Mouse (Mus musculus): ENCODE measurements around the gene Map3k12.

Map3k12 gene

DNA sequence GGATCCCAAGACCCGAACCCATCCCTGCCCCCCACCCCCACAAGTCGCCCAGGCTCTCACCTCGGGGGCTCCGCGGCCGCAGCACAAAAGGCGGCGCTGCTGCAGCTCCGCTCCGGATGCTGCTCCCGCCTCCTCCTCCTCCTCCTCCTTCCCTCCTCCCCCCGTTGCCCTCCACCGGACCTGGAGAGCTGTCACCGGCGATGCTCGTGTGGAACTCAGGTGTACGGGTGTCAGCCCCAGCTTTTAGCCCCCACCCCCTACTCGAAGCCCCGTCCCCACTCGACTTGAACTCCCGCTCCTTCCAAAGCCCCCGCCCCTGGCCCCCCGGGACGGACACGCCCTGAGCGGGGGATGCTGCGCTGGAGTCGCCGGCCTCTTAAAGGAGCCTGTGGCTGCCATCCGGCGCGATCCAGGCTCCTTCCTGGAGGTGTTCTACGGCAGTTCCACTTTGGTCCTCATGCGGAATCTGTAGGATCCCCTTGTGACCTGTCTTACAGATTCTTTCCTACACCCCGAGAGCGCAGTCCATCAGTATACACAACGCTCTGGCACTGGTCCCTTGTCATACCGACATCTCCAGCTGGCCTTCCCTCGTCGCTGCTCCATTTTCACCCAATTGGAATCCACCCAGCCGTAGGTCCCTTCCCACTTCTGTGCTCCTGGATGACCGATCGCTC lies at the start of gene Map3k12:
Gene Map3k12, minus strand, starts transcription at position 337 of the 677 bp plus-strand sequence.
- DNase-seq (ENCODE audit: low read depth, low spot score) = peak; percentile 42

DNA sequence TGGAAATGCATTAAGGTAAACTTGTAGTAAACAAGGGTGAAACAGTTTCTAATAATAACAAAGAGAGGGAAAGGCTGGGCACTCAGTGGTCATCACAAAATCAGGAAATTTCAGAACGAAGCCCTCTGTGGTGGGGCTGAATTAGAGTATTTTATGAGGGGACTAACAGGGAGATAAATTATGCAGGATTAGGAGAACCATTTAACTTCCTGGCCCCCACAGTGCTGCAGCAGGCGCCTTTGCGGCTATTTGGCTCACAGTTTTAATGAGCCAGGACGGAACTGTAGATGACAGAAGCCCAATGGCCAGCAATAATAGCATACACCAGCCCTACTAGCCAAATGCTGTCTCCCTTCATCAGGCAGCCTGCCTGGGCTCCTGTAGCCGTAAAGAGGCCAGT lies 46.8 kb upstream of the Map3k12 start:
- no peak for DNase-seq (ENCODE audit: low read depth, low spot score)

DNA sequence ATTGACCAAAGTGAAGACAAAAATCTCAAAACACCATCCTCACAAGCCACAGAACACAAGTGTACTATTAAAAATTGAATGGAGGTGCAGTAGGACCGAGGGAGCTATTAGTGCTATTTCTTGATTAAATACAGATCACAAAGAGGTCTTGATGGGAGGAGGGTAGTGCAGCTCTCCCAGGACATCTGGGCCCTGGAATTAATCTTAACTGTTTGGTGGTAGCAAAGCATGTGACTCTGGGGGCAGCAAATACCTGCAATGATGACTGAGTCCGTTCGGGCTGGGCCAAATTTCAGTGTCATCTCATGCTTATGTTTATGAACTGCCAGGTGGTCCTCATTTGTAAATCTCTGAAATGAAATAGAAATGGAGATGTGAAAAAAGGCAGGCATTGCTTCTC lies 46.2 kb upstream of the Map3k12 start:
- DNase-seq (ENCODE audit: low read depth, low spot score) = no peak

DNA sequence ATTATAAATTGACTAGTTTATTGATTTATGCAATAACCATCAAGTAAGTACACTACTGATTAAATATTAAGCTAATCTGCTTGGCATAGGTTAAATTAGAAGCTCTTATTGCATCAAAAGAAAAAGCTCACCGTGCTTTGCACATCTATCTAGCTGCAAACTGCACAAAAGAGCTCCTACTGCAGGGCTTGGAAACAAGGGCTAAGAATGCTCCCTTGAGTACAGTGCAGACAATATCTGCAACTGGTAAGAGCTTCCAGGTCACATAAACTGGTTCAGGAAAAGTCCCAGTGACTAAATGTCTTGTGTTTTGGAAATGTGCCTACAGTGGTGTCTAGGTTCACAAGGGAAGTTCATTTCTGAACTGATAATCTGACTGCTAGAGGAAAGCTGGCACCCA lies 45.6 kb upstream of the Map3k12 start:
- no peak for DNase-seq (ENCODE audit: low read depth, low spot score)

DNA sequence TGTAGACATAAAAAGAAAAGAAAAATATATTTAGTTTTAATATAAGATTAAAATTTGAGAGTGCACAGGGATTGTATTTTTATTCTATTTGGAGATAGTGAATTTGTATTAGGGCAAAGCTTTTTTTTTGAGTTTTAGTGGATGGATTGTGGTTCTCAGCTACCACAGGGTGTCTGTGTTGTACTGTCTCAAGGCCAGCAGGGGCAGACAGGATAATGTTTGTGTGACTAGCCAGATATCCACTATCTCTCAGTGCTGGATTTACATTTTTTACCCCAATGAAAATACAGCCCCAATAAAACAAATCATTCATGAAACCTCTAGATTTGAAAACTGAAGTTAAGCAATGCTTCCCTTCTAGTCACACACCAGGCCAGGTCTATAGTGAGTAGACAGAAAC lies 40.7 kb upstream of the Map3k12 start:
- DNase-seq (ENCODE audit: low read depth, low spot score) = no peak

DNA sequence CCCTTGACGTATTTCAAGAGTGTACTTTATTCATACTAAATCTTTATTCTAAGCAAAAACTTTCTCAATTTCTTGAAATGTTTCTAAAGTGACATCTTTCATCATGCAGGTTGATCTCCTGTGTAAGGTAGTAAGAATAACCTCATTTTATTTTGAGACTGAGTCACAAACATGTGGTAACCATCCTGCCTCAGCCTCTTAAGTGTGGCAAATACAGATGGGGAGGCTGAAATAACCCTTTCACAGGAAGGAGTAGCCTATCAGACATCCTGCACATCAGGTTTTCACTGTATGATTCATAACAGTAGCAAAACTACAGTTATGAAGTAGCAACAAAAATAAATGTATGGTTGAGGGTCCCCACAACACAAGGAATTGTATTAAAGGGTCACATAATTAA lies 38.7 kb upstream of the Map3k12 start:
- no peak for DNase-seq (ENCODE audit: low read depth, low spot score)

DNA sequence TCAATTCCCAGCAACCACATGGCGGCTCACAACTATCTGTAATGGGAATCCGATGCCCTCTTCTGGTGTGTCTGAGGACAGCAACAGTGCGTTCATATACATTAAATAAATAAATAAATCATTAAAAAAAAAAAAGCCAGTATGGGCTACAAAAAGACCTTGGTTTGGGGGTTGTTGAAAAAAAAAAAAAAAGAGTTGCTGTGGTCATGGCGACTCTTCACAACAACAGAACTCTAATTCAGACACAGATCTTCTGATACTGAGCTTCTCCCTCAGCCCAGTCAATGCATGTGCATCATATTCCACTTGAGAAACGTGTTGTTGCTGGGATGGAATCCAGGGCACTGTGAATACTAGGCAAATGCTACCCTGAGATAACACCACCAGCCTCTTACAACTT lies 35.7 kb upstream of the Map3k12 start:
- DNase-seq (ENCODE audit: low read depth, low spot score) = no peak

DNA sequence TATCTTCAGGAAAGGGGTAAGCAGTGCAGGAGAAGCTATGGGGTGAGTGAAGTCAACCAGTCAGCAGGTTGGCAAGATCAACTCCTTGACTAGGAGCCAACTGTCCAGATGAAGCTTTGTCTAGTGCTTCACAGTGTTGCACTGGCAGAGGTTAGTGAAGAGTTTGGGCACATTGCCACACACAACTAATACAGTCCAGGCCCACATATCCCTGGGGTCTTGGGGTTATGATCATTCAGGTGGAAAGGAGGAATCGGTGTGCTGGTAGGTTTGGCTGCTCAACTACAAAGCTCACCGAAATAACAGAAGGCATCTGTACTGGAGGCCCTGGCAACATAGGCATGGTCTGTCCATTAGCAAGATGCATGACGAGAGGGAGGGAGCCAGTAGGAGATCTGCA lies 30.6 kb upstream of the Map3k12 start:
- no peak for DNase-seq (ENCODE audit: low read depth, low spot score)

DNA sequence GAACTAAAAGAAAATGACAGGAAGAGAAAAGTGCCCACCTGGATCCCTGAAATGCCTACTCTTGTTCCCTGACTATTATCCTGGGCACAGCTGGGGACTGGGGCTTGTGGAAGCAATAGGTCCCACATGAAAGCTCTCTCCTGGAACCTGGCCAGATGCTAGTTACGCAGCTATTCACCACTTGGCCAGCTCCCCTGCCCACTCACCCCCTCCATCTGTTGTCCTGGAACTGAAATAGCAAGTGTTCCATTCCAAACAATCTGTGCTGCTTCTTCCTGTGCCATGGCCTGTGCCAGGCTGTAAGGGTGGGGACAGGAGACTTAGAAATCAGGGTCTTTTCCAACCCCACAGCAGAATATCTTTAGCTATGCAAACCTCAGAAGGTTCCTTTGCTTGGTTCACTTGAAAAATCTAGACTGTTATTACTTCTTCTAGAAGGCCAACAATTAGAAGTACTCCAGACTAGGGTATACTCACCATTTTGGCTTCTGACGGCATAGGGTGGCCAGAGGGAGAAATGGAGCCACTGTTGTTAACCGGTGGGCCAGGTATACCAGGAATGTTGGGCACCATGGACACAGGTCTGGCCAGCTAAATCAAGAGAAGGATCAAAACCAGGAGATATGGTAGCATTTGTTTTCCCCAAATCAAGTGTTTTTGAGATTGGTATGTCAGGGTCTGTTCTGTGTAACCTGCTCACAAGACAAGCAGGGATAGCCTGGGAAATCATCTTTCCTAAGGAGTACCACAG lies 30.0 kb upstream of the Map3k12 start:
- peak; percentile 43 for DNase-seq (ENCODE audit: low read depth, low spot score)

DNA sequence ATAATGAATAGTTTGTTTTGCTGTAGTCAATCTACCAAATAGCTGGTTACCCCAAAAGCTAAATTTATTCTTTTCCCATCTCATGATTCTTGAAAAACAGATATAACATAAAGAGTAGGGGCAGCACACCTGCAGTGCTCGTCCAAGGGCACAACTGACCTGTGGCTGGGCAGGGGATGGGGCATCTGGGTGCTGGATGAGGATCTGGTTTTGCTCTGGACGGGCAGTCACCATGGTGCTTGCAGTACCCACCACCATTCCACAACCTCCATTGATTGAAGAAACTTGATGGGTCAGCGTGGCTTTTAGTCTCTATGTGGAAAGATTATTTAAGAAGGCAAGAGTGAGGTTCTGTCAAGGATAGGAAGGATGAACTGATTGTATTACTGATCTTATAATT lies 29.4 kb upstream of the Map3k12 start:
- DNase-seq (ENCODE audit: low read depth, low spot score) = no peak

DNA sequence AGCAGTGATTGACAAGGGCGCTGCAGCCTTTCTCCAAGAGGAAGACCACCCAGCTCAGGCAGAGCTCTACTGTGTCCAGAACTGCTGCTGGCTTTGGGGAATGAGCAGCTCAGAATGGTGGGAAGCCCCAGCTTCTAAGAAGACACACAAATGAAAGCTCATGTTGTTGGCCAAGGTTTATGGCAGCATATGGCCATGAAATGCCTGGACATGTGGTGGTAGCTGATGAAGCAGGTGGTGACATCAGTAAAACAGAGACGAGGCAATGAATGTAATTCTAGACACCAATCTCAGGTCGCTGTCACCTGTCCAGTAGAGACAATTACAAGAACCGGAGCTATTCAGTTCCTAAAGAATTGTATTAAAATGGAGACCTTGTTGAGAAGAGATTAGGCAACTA lies 27.9 kb upstream of the Map3k12 start:
- no peak for DNase-seq (ENCODE audit: low read depth, low spot score)

DNA sequence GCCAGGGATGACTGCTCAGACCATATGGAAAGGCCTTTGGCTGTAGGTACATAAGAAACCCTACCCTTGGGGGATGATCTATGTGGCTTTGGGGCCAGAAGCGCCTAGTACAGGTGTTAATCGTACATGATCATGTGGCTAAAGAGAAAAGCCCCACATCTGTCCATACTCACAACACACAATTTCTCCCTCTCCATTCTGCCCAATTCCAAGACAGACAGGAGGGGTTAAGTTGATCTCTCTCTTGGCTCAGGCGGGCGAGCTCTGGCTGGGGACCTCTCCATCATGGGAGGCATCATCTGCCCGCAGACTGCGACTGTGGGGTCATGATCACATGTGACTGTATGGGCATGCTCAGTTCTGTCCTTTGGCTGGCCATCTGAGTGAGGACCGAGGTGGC lies 17.1 kb upstream of the Map3k12 start:
- no peak for DNase-seq (ENCODE audit: low read depth, low spot score)

DNA sequence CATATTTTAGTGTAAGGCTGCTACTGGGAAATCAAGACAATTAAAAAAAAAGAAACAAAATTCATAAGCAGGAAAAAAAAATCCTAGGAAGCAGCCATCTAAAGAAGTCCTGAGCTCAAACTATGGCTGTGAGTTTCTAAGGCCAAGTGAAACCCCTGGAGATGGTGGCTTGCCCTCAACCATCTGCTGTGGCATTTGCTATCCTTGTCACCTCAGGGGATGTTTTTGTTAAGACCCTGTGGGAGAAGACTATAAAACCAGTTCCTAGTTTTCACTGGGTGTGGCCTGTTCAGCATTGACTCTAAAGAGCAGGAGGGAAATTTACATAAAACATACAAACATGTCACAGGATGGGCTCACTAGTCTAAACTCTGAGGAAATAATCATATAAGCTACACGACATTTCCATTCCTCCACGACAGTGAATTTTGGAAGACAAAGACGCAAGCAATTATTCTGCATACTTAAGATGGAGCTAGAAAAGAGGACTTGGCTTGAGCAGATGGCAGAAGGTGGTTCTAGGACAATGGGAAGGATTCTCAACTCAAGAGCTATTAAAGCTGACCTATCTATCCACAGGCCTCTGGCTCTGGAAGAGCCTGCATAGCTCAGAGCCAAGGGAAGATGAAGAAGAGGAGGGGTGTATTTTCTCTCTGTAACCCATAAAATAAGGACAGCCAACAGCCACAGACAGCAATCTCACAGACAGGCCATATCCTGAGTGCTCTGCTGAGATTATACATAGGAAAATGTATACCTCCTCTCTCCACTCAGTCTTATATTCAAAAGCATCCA lies 15.4 kb upstream of the Map3k12 start:
- DNase-seq (ENCODE audit: low read depth, low spot score) = no peak

DNA sequence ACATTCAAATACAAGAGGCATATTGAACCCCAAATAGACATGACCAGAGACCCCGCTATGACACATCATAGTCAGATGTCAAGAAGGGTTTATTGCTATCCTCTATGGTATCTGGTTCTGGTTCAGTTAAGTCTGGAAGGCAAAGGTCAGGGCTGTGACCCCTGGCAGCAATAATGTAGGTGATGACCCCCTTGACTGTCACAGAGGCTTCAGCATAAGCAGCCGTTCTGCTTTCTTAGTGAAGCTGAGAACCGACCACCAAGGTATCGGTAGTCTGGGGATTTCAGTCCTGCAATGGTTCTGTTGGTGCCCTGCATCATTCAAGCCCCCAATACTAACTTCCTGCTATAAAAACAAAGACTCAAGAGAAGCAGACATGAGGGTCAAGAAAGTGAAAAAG lies 14.7 kb upstream of the Map3k12 start:
- DNase-seq (ENCODE audit: low read depth, low spot score) = no peak

DNA sequence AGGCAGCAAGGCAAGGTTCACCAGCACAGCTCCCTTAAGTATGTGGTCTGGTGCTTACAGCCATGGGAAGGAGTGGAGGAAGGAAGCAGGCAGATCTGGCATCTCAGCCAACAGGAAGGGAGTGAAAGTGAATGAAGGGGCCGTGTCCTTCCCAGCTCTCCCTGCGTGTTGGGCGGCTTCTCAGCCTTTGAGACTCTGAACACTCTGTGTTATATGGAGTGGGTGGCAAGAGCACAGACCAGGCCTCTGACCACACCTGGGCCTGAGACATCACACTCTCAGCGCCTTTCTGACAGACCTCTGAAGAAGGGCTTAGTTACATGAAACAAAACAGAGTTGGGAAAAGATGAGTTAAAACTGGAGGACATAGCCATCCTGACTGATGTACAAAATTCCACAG lies 13.7 kb upstream of the Map3k12 start:
- no peak for DNase-seq (ENCODE audit: low read depth, low spot score)

DNA sequence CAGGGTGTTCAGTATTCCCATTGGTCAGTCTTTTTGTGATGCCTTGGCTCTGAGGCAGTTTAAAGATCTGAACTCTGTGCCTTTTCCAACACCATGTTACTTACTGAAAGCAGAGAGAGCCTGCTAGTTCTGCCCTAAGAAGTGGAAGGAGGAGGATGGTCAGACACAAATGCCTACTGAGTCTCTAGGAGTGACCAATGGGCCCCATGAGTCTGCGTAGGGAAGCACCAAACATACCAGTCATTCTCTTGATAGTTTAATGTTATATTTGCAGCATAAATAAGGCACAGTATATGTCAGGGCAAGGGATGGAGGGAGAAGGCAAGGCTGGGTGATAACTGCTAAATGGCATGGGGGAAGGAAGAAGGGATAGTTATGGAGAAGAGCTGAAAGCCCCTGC lies 11.5 kb upstream of the Map3k12 start:
- no peak for DNase-seq (ENCODE audit: low read depth, low spot score)

DNA sequence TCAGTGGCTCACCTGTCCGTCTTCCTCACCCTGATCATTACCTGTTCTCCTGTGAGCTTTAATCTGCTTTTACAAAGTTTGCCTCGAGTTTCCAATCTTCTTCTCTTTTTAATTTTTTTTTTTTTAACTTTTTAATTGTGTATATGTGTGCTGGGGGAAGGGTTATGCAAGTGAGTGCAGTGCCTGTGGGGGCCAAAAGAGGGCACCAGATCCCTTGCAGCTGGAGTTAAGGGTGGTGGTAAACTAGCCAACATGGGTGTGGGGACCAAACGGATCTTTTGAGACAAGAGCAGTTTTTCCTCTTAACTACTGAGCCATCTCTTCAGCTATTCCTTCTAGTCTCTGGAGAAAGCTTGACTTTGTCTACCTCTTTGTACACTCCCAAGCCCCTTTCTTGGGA lies 11.1 kb upstream of the Map3k12 start:
- DNase-seq (ENCODE audit: low read depth, low spot score) = no peak

DNA sequence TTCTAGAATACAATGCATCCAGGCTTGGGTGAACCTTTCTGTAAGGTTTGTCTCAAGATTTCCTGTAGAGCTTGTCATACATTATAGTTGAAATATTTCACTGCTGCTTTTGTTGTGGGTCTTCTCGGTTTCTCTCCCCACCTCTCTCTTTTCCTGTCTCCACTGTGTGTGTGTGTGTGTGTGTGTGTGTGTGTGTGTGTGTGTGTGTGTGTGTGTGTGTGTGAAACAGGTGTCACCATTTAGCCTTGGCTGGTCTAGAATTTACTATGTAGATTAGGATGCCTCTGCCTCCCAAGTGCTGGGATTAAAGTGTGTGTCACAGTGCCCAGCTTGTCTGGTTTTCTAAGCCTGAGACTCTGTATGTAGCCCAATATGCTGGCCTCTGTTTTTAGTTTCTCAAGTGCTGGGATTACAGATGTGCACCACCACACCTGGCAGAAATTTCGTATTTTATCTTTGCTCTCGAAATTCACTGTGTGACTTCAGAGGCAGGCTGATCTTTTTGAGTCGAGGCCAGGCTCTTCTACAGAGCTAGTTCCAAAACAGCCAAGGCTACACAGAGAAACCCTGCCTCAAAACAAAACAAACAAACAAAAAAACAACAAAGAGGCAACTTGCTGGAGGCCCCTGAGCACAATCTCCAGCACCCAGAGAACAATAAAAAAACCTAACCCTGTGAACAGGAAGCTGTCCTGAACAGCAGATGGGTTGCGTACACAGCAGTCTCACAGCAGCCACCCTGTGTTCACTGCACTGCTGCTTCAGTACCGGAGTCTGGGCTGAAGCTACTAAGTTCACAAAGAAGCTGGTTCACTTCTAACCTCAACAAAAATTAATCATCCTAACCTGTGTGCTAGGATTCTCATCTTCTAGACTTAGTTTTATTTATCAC lies 9.5 kb upstream of the Map3k12 start:
- DNase-seq (ENCODE audit: low read depth, low spot score) = no peak

DNA sequence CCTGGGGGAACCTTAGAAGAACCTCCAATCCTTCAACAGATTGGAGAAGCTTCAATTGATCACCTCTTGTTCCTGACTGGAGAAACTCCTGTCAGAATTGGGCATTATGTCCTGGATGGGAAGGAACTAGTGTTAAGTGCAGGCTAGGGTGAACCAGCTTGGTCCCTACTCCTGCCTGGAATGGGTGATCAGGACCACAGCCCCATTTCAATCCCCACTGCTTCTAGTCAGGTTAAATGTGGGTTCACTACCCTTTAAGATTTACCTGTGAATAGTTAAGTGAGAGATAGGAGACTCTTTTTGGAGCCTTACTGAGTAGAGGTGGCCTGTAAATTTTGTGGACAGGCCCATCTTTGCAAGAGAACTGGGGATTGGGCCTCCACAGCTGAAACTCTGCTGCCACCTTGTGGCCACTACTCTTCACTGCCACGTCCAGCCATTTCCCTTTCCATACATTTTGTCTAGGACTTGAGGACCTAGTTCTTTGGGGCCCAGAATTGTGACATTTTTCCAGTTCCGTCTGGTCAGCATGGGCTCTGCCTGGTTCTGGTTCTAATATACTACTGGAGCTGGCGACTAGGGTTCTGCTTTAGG lies 8.1 kb upstream of the Map3k12 start, which contains the start of gene Npff:
Gene Npff, minus strand, starts transcription at position 51 of the 594 bp plus-strand sequence.
- peak; percentile 55 for DNase-seq (ENCODE audit: low read depth, low spot score)

DNA sequence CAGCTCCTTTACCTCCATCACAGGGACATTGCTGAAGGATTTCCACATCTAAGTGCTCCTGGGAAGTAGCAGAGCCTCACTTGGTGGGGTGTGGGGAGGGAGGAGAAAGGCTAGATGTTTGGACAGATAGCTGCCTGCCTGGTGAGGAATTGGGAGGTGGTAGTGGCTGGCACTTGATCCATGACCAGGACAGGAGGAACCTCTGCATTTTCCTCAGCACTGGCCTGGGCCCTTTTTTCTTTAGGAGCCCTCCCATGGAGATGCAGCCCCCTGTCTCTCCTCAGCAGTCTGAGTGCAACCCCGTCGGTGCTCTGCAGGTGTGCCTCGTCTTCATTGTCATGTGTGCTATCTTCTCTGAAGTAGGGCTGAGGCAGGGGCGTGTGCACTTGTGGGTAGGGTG lies 4.6 kb upstream of the Map3k12 start:
- DNase-seq (ENCODE audit: low read depth, low spot score) = no peak

DNA sequence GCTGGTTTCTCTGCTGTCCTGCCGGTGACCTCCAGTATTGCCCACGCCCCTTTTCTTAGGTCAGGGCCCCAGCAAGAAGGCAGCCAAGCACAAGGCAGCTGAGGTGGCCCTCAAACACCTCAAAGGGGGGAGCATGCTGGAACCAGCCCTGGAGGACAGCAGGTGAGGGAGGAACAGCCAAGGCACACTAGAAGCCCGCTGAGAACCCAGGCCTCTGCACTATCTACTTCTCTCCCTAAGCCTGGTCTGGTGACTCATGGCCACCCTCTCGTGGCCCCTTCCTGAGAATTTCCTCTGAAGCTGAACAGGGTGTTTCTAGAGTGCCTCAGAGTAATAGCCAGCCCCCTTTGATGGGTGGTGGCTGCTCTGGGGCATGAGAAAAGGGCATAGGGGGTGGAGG lies 3.6 kb upstream of the Map3k12 start:
- no peak for DNase-seq (ENCODE audit: low read depth, low spot score)

All from retina, adult 2 months (tissue).